Mouse (Mus musculus) hindbrain, embryonic 11.5 days (tissue): ENCODE measurements around the gene Tbc1d8. TPM values are rescaled to one million over a fixed set of nuclear protein-coding genes. Genes with fewer than 3 reads are reported as not detected.

Experiments
- ATAC-seq: fragments of 200-750 bp; cut with Nextera tagmentation; 2 replicates; pipeline ENCODE4 v1.8.0; 2017; ENCODE audit warnings: mild to moderate bottlenecking, moderate TSS enrichment, moderate library complexity; ENCODE audit not compliant: low FRiP score
- DNase-seq: peaks from one replicate; pipeline ENCODE4 v3.0.0-alpha.2; 2015; ENCODE audit warnings: low spot score
- H3K27ac ChIP-seq: fragments of 300-500 bp; sonication (generic); 2 replicates; pipeline ENCODE4 v1.5.1; 2014; ENCODE audit warnings: mild to moderate bottlenecking, low read depth, low read length
- H3K27me3 ChIP-seq: fragments of 300-500 bp; sonication (generic); 2 replicates; pipeline ENCODE4 v1.6.1; 2014; ENCODE audit warnings: mild to moderate bottlenecking, low read length, moderate library complexity, mixed read lengths; ENCODE audit not compliant: control insufficient read depth, insufficient read depth
- H3K36me3 ChIP-seq: fragments of 300-500 bp; sonication (generic); 2 replicates; pipeline ENCODE4 v1.6.1; 2014; ENCODE audit warnings: mild to moderate bottlenecking, low read length, moderate library complexity, mixed read lengths; ENCODE audit not compliant: control insufficient read depth, insufficient read depth
- H3K4me1 ChIP-seq: fragments of 300-500 bp; sonication (generic); replicated peaks from 2 replicates; pipeline ENCODE4 v1.6.1; 2014; ENCODE audit warnings: low read length, mixed read lengths; ENCODE audit not compliant: control insufficient read depth, insufficient read depth
- H3K4me2 ChIP-seq: fragments of 300-500 bp; sonication (generic); replicated peaks from 2 replicates; pipeline ENCODE4 v1.6.1; 2014; ENCODE audit warnings: mild to moderate bottlenecking, low read depth, low read length
- H3K4me3 ChIP-seq: fragments of 300-500 bp; sonication (generic); 2 replicates; pipeline ENCODE4 v1.5.1; 2014; ENCODE audit warnings: low read depth, low read length
- H3K9ac ChIP-seq: fragments of 300-500 bp; sonication (generic); 2 replicates; pipeline ENCODE4 v1.6.1; 2014; ENCODE audit warnings: low read depth, low read length
- H3K9me3 ChIP-seq: fragments of 300-500 bp; sonication (generic); 2 replicates; pipeline ENCODE4 v1.6.1; 2016; ENCODE audit warnings: low read length; ENCODE audit not compliant: control insufficient read depth
- WGBS: fragments of 180-500 bp; shearing (Covaris S2); extraction: QIAGEN DNeasy Blood & Tissue Kit; methylation state at CpG from one replicate; pipeline ENCODE4 v1.1.7; 2014; 5-methylcytosine and 5-hydroxymethylcytosine counted together
- polyA plus RNA-seq: library from polyadenylated mRNA; unstranded; fragments of >200 nt; fragmentation: Nextera tagmentation; extraction: Ambion mirVana; gene quantifications from 2 replicates; pipeline ENCODE4 v1.2.1, GENCODE M21; 2014

Gene Tbc1d8
- polyA plus RNA-seq, 1 experiment from 2014 or later = 5.3 TPM

- H3K4me2 ChIP-seq = no peak overlapping the region
- no peaks in the 10 kb centered on the region for H3K4me1 ChIP-seq
- no peak for DNase-seq
- ATAC-seq = no peak
- H3K4me3 ChIP-seq = no peak overlapping the region
- H3K27me3 ChIP-seq = no peaks in the 10 kb centered on the region
- WGBS = 88% methylated on average over 6 of the region's 6 CpGs
- H3K9ac ChIP-seq = no peak overlapping the region
- H3K9me3 ChIP-seq = no peaks in the 10 kb centered on the region
- no peak overlapping the region for H3K27ac ChIP-seq
- H3K36me3 ChIP-seq = no peaks in the 10 kb centered on the region
These were observed 156.6 kb downstream of the Tbc1d8 start for GRCm38 (mm10) chr1:39321954-39322353.

Other genes starting within 250 kb of the Tbc1d8 start
- gene Rpl31, start 110.9 kb downstream of the Tbc1d8 start, polyA plus RNA-seq = 426 and 434 TPM in 2 replicates
- gene Cnot11, start 56.2 kb upstream of the Tbc1d8 start, polyA plus RNA-seq = 29.1 and 29.6 TPM in 2 replicates
- 31.5 and 32.9 TPM in 2 replicates for gene Rnf149, start 98.7 kb upstream of the Tbc1d8 start, polyA plus RNA-seq
- 0.80 and 0.96 TPM in 2 replicates for gene Creg2, start 172.7 kb upstream of the Tbc1d8 start, polyA plus RNA-seq
- 0.31 and 0.42 TPM in 2 replicates for gene Rfx8, start 242.2 kb upstream of the Tbc1d8 start, polyA plus RNA-seq